Mouse (Mus musculus): Measurements from ENCODE around the gene Kcnip4. TPM values are rescaled to one million over a fixed set of nuclear protein-coding genes. Genes with fewer than 3 reads are reported as not detected.

Gene Kcnip4
- total and polyA plus RNA-seq, 3 experiments: 0.19 TPM; not detected in 2

GRCm38 (mm10) chr5:48371890-48372766, 1152.6 kb downstream of the Kcnip4 start:
- peak overlapping the region; percentile 68 for H3K4me3 ChIP-seq (ENCODE audit: control insufficient read depth in 1 of 2, insufficient read depth in 1 of 2, low read depth in 2 of 2, low read length in 2 of 2)
- no peaks in the 10 kb centered on the region for H3K36me3 ChIP-seq (ENCODE audit: control insufficient read depth in 1 of 2, insufficient read depth in 2 of 2, low read length in 2 of 2)
- DNase-seq (ENCODE audit: low read depth, low spot score): peak; percentile 86
- H3K9me3 ChIP-seq (replicated peaks; ENCODE audit: insufficient read depth, low read length): no peaks in the 10 kb centered on the region
- peak overlapping the region; percentile 30; the same call in 1 of the 2 replicates for H3K27ac ChIP-seq (ENCODE audit: control insufficient read depth, low read depth, low read length)
- H3K27me3 ChIP-seq (ENCODE audit: control insufficient read depth in 1 of 2, insufficient read depth in 2 of 2, low read length in 2 of 2): no peaks in the 10 kb centered on the region
- H3K4me1 ChIP-seq (ENCODE audit: control insufficient read depth in 1 of 2, insufficient read depth in 2 of 2, low read length in 2 of 2): no peaks in the 10 kb centered on the region
- H3K79me2 ChIP-seq (ENCODE audit: control insufficient read depth, insufficient read depth, low read length, poor library complexity): no peaks in the 10 kb centered on the region; the same call in 1 of the 2 replicates
- peak overlapping the region; percentile 75 for H3K9ac ChIP-seq (ENCODE audit: control insufficient read depth, low read depth, low read length, poor library complexity, severe bottlenecking)
- no peak for TF ChIP-seq TAL1 (IDR thresholded peaks at IDR 0.05; ENCODE audit: low read length)
- no peak for TF ChIP-seq ZMIZ1 (IDR thresholded peaks at IDR 0.05; ENCODE audit: low read depth, low read length)
- 0 out of 2 replicates have a peak, but pooled peaks have one; percentile 38 for TF ChIP-seq MXI1 (IDR thresholded peaks at IDR 0.05; ENCODE audit: low read depth, low read length)
- no peak for TF ChIP-seq ZC3H11A (IDR thresholded peaks at IDR 0.05; ENCODE audit: low read depth, low read length)
- TF ChIP-seq MEF2A (IDR thresholded peaks at IDR 0.05; ENCODE audit: extremely low read depth, insufficient replicate concordance, low read depth, low read length, poor library complexity, severe bottlenecking): no peak
- TF ChIP-seq CHD1 (IDR thresholded peaks at IDR 0.05; ENCODE audit: low read depth, low read length): no peak
- TF ChIP-seq USF1 (IDR thresholded peaks at IDR 0.05; ENCODE audit: low read depth, low read length): no peak
- no peak for TF ChIP-seq GABPA (IDR thresholded peaks at IDR 0.05; ENCODE audit: low read depth, low read length)
- TF ChIP-seq TCF12 (IDR thresholded peaks at IDR 0.05; ENCODE audit: low read depth, low read length): 0 out of 2 replicates have a peak, but pooled peaks have one; percentile 3
- TF ChIP-seq EP300 (IDR thresholded peaks at IDR 0.05; ENCODE audit: low read depth in 1 of 2, low read length in 2 of 2): no peak
- peak; percentile 83 for TF ChIP-seq HCFC1 (IDR thresholded peaks at IDR 0.05; ENCODE audit: low read depth, low read length)
- TF ChIP-seq ZNF384 (IDR thresholded peaks at IDR 0.05; ENCODE audit: low read depth, low read length): no peak
- peak; percentile 67 for TF ChIP-seq ELF1 (IDR thresholded peaks at IDR 0.05; ENCODE audit: low read depth, low read length)
- no peak for TF ChIP-seq POLR2AphosphoS5 (IDR thresholded peaks at IDR 0.05; ENCODE audit: borderline replicate concordance, low read depth, low read length)
- no peak for TF ChIP-seq RCOR1 (IDR thresholded peaks at IDR 0.05; ENCODE audit: low read depth, low read length)
- no peak for TF ChIP-seq BHLHE40 (IDR thresholded peaks at IDR 0.05; ENCODE audit: borderline replicate concordance, low read depth, low read length)
- no peak for TF ChIP-seq E2F4 (IDR thresholded peaks at IDR 0.05; ENCODE audit: borderline replicate concordance, low read depth, low read length)
- no peak for TF ChIP-seq JUND (IDR thresholded peaks at IDR 0.05; ENCODE audit: low read depth, low read length)
- TF ChIP-seq CTCF (IDR thresholded peaks at IDR 0.05 in 2 of 3, conservative IDR thresholded peaks at IDR 0.05 in 1 of 3; ENCODE audit: control insufficient read depth in 1 of 3, insufficient read depth in 1 of 3, low read depth in 2 of 3, low read length in 3 of 3, poor library complexity in 1 of 3, severe bottlenecking in 1 of 3): no peak
- TF ChIP-seq POLR2AphosphoS2 (IDR thresholded peaks at IDR 0.05; ENCODE audit: low read length): no peak
- TF ChIP-seq MAX (IDR thresholded peaks at IDR 0.05; ENCODE audit: low read length): no peak
- no peak for TF ChIP-seq CHD2 (IDR thresholded peaks at IDR 0.05; ENCODE audit: low read length)
- no peak for TF ChIP-seq KAT2A (conservative IDR thresholded peaks at IDR 0.05; ENCODE audit: low read depth, low read length)
- TF ChIP-seq POLR2A (IDR thresholded peaks at IDR 0.05; ENCODE audit: control insufficient read depth in 1 of 2, insufficient read depth in 1 of 2, low read depth in 1 of 2, low read length in 2 of 2, poor library complexity in 1 of 2): peak; percentile 31 to 70; a peak in 2 of 4 replicates
- no peak for TF ChIP-seq ZKSCAN1 (IDR thresholded peaks at IDR 0.05; ENCODE audit: low read depth, low read length)
- no peak for TF ChIP-seq SMC3 (IDR thresholded peaks at IDR 0.05; ENCODE audit: low read depth, low read length)
- TF ChIP-seq TBP (IDR thresholded peaks at IDR 0.05; ENCODE audit: low read depth, low read length): no peak
- no peak for TF ChIP-seq ETS1 (IDR thresholded peaks at IDR 0.05; ENCODE audit: low read depth, low read length)
- no peak for TF ChIP-seq RAD21 (IDR thresholded peaks at IDR 0.05; ENCODE audit: low read depth, low read length)
- no peak for TF ChIP-seq GATA1 (IDR thresholded peaks at IDR 0.05; ENCODE audit: low read depth, low read length)
- TF ChIP-seq NRF1 (IDR thresholded peaks at IDR 0.05; ENCODE audit: insufficient read depth, low read depth, low read length, poor library complexity, severe bottlenecking): no peak
- no peak for TF ChIP-seq MAZ (IDR thresholded peaks at IDR 0.05; ENCODE audit: low read depth, low read length)
- TF ChIP-seq MYB (IDR thresholded peaks at IDR 0.05; ENCODE audit: low read depth, low read length): no peak
- no peak for TF ChIP-seq MYC (IDR thresholded peaks at IDR 0.05; ENCODE audit: low read depth, low read length)
- TF ChIP-seq NELFE (IDR thresholded peaks at IDR 0.05; ENCODE audit: low read depth, low read length): peak; percentile 45; the same call in 1 of the 2 replicates
- TF ChIP-seq UBTF (IDR thresholded peaks at IDR 0.05; ENCODE audit: borderline replicate concordance, insufficient read depth, low read depth, low read length): no peak

All from MEL (cell line).